21 mouse cellular contexts compared by ENCODE assay signal in genomic region chr5:127381216-127381615, GRCm38 (mm10).
DNase-seq lines count a peak whose midpoint lies in the region; ATAC-seq lines count a peak whose summit lies in the region.
"Had no signal": no experiment of that assay in that cellular context is flagged by ENCODE, and none has a peak within 500 bp of the region (broad histone marks: within the 10 kb centered on the region; RNA-seq: fewer than 3 reads in every experiment).

No protein-coding gene starts in this region.

- H3K36me3 ChIP-seq in forebrain, embryonic 16.5 days (ENCODE audit: control insufficient read depth, insufficient read depth): no peaks in the 10 kb centered on the region
- H3K36me3 ChIP-seq in forebrain, embryonic 15.5 days: no peaks in the 10 kb centered on the region
- H3K36me3 ChIP-seq: forebrain, embryonic 10.5 days; heart, embryonic 15.5 days; limb, embryonic 12.5 days; liver, embryonic 13.5 days; midbrain, embryonic 12.5 days; neural tube, embryonic 13.5 days had no signal

- 0 out of 2 replicates have a peak, but pooled peaks have one; percentile 20 for ATAC-seq in forebrain, embryonic 16.5 days
- no peak for ATAC-seq in forebrain, embryonic 15.5 days (replicated peaks)
- ATAC-seq: inflammation-experienced regulatory T-cells, adult 6 months had no signal

- H3K4me1 ChIP-seq in forebrain, embryonic 16.5 days (replicated peaks; ENCODE audit: control insufficient read depth, insufficient read depth, low read length): peaks cover 11% of the 10 kb centered on the region
- peaks cover 15% of the 10 kb centered on the region for H3K4me1 ChIP-seq in forebrain, embryonic 15.5 days
- H3K4me1 ChIP-seq: heart, embryonic 15.5 days; liver, embryonic 13.5 days had no signal

- WGBS in forebrain, embryonic 16.5 days: 16% methylated on average over 4 of the region's 4 CpGs
- 10% methylated on average over 4 of the region's 4 CpGs for WGBS in forebrain, embryonic 15.5 days

- no peak overlapping the region for H3K4me3 ChIP-seq in forebrain, embryonic 16.5 days (replicated peaks; ENCODE audit: low read length)
- H3K4me3 ChIP-seq in forebrain, embryonic 15.5 days: no peak overlapping the region
- H3K4me3 ChIP-seq: forebrain, embryonic 10.5 days; heart, embryonic 15.5 days; limb, embryonic 12.5 days; liver, embryonic 13.5 days; midbrain, embryonic 12.5 days; neural tube, embryonic 13.5 days had no signal

- H3K9me3 ChIP-seq in forebrain, embryonic 16.5 days (ENCODE audit: control insufficient read depth, low read length): no peaks in the 10 kb centered on the region
- H3K9me3 ChIP-seq in forebrain, embryonic 15.5 days: no peaks in the 10 kb centered on the region
- H3K9me3 ChIP-seq: heart, embryonic 15.5 days; midbrain, embryonic 12.5 days had no signal

- H3K27me3 ChIP-seq in forebrain, embryonic 16.5 days (replicated peaks; ENCODE audit: control insufficient read depth, insufficient read depth, low read length): no peaks in the 10 kb centered on the region
- no peaks in the 10 kb centered on the region for H3K27me3 ChIP-seq in forebrain, embryonic 15.5 days
- H3K27me3 ChIP-seq: CH12.LX; heart, embryonic 15.5 days; limb, embryonic 12.5 days; liver, embryonic 13.5 days; midbrain, embryonic 12.5 days; neural tube, embryonic 13.5 days had no signal

- no peak overlapping the region for H3K27ac ChIP-seq in forebrain, embryonic 16.5 days (ENCODE audit: low read length)
- H3K27ac ChIP-seq in forebrain, embryonic 15.5 days (replicated peaks): no peak overlapping the region
- H3K27ac ChIP-seq: forebrain, embryonic 10.5 days; heart, embryonic 15.5 days; limb, embryonic 12.5 days; liver, embryonic 13.5 days; macrophage; midbrain, embryonic 12.5 days; neural tube, embryonic 13.5 days had no signal

- DNase-seq in lung, postnatal 36 days: peak; percentile 15
- no peak for DNase-seq in lung, postnatal 10 days
- DNase-seq in cerebellum, adult 18-20 months: peak; percentile 43 to 64
- DNase-seq in telencephalon, adult 2 months (ENCODE audit: low read depth, low spot score): peak; percentile 31
- no peak for DNase-seq in adrenal gland, adult 18-20 months (ENCODE audit: low spot score in 2 of 2)
- DNase-seq: gastrocnemius, postnatal 36 days; kidney, adult 2 months; kidney, postnatal 14 days; liver, embryonic 13.5 days; lung, embryonic 14.5 days; thymus, adult 2 months had no signal

- no peak overlapping the region for H3K9ac ChIP-seq in forebrain, embryonic 16.5 days (replicated peaks; ENCODE audit: low read depth, low read length)
- H3K9ac ChIP-seq in forebrain, embryonic 15.5 days (replicated peaks): no peak overlapping the region
- H3K9ac ChIP-seq: heart, embryonic 15.5 days; limb, embryonic 12.5 days; liver, embryonic 13.5 days; lung, embryonic 14.5 days; midbrain, embryonic 12.5 days; neural tube, embryonic 13.5 days had no signal

- H3K4me2 ChIP-seq in forebrain, embryonic 16.5 days (ENCODE audit: low read length): no peak overlapping the region
- no peak overlapping the region for H3K4me2 ChIP-seq in forebrain, embryonic 15.5 days (replicated peaks)
- H3K4me2 ChIP-seq: heart, embryonic 15.5 days; limb, embryonic 12.5 days; liver, embryonic 13.5 days; lung, embryonic 14.5 days; midbrain, embryonic 12.5 days; neural tube, embryonic 13.5 days had no signal

Comparison
In these comparisons a context has a peak if more than half of its experiments do, and no peak if none do; other contexts are left out.
1. DNase-seq: peak in lung, postnatal 36 days (single experiment), cerebellum, adult 18-20 months (2 of 2) and telencephalon, adult 2 months (single experiment); none in lung, postnatal 10 days (single experiment) and adrenal gland, adult 18-20 months (0 of 2).